Comparison of ENCODE assay signal across 8 mouse cellular contexts in genomic region chr11:103362054-103362432, GRCm38 (mm10). TPM values are rescaled to one million over a fixed set of nuclear protein-coding genes. Genes with fewer than 3 reads are reported as not detected.
DNase-seq lines count a peak whose midpoint lies in the region; ATAC-seq and TF ChIP-seq lines count a peak whose summit lies in the region.

No protein-coding gene starts in this region.

- H3K4me1 ChIP-seq in thymus, adult 2 months (replicated peaks; ENCODE audit: control insufficient read depth, insufficient read depth, low read length): peaks cover 37% of the 10 kb centered on the region
- H3K4me1 ChIP-seq in heart, embryonic 10.5 days: peaks cover 58% of the 10 kb centered on the region
- H3K4me1 ChIP-seq in limb, embryonic 11.5 days (ENCODE audit: control insufficient read depth, insufficient read depth, low read length): peaks cover 16% of the 10 kb centered on the region
- peaks cover 20% of the 10 kb centered on the region for H3K4me1 ChIP-seq in midbrain, embryonic 11.5 days (ENCODE audit: control insufficient read depth, insufficient read depth, low read length)

- H3K4me2 ChIP-seq in limb, embryonic 11.5 days (ENCODE audit: low read depth, severe bottlenecking): peak overlapping the region; percentile 74; the same call in 1 of the 2 replicates
- H3K4me2 ChIP-seq in midbrain, embryonic 11.5 days: peak overlapping the region; percentile 57

- no peak overlapping the region for H3K27ac ChIP-seq in thymus, adult 2 months (ENCODE audit: control insufficient read depth, insufficient read depth, low read length)
- H3K27ac ChIP-seq in heart, embryonic 10.5 days: 0 out of 2 replicates have a peak overlapping the region, but pooled peaks have one; percentile 85
- H3K27ac ChIP-seq in limb, embryonic 11.5 days (replicated peaks; ENCODE audit: low read depth, low read length): no peak overlapping the region
- no peak overlapping the region for H3K27ac ChIP-seq in midbrain, embryonic 11.5 days (ENCODE audit: low read depth, low read length)

- no peaks in the 10 kb centered on the region for H3K9me3 ChIP-seq in heart, embryonic 10.5 days
- H3K9me3 ChIP-seq in limb, embryonic 11.5 days (ENCODE audit: control insufficient read depth, low read length): no peaks in the 10 kb centered on the region
- H3K9me3 ChIP-seq in midbrain, embryonic 11.5 days (ENCODE audit: control insufficient read depth, low read length): no peaks in the 10 kb centered on the region

- TF ChIP-seq POLR2A in thymus, adult 2 months (IDR thresholded peaks at IDR 0.05; ENCODE audit: control insufficient read depth, extremely low read depth, insufficient read depth, low read length, poor library complexity): no peak

- no peak overlapping the region for H3K9ac ChIP-seq in limb, embryonic 11.5 days (ENCODE audit: low read length)
- peak overlapping the region; percentile 1; the same call in 1 of the 2 replicates for H3K9ac ChIP-seq in midbrain, embryonic 11.5 days (ENCODE audit: low read length)

- DNase-seq in thymus, adult 2 months: no peak
- DNase-seq in thymus, postnatal 0 days (ENCODE audit: low spot score): no peak
- DNase-seq in heart, embryonic 10.5 days (ENCODE audit: low spot score): no peak
- DNase-seq in limb, embryonic 11.5 days (ENCODE audit: low spot score): peak; percentile 44
- DNase-seq in midbrain, embryonic 11.5 days (ENCODE audit: low spot score, missing footprints): peak; percentile 91
- DNase-seq in layer of hippocampus, adult 9-10 months (ENCODE audit: low spot score): no peak
- DNase-seq in MN1 (ENCODE audit: low spot score): no peak

- no peak for TF ChIP-seq CTCF in thymus, adult 2 months (IDR thresholded peaks at IDR 0.05; ENCODE audit: borderline replicate concordance, control insufficient read depth, extremely low read depth, insufficient read depth, low read length, poor library complexity)

- peaks cover 15% of the 10 kb centered on the region; the same call in 1 of the 2 replicates for H3K27me3 ChIP-seq in thymus, adult 2 months (ENCODE audit: control insufficient read depth, insufficient read depth, low read length)
- H3K27me3 ChIP-seq in heart, embryonic 10.5 days (ENCODE audit: insufficient read depth, poor library complexity, severe bottlenecking): peaks cover 91% of the 10 kb centered on the region
- peaks cover 62% of the 10 kb centered on the region for H3K27me3 ChIP-seq in limb, embryonic 11.5 days (ENCODE audit: control insufficient read depth, insufficient read depth, low read length)
- H3K27me3 ChIP-seq in midbrain, embryonic 11.5 days (ENCODE audit: control insufficient read depth, insufficient read depth, low read length): peaks cover 56% of the 10 kb centered on the region

- no peak for ATAC-seq in limb, embryonic 11.5 days (ENCODE audit: insufficient number of reproducible peaks, low FRiP score, low TSS enrichment, low read depth)
- ATAC-seq in midbrain, embryonic 11.5 days (ENCODE audit: low FRiP score): no peak
- ATAC-seq in megakaryocyte-erythroid progenitor cell, adult 5-6 weeks (replicated peaks; ENCODE audit: low FRiP score, low TSS enrichment, poor library complexity, severe bottlenecking): no peak

- WGBS in thymus, adult 2 months: 18% methylated on average over 13 of the region's 13 CpGs
- whole genome bisulfite sequencing in heart, embryonic 10.5 days: 3% methylated on average over 13 of the region's 13 CpGs
- WGBS in limb, embryonic 11.5 days: 0% methylated on average over 13 of the region's 13 CpGs
- WGBS in midbrain, embryonic 11.5 days: 1% methylated on average over 13 of the region's 13 CpGs

- H3K4me3 ChIP-seq in thymus, adult 2 months (ENCODE audit: control insufficient read depth, insufficient read depth, low read length): peak overlapping the region; percentile 52
- peak overlapping the region; percentile 68 for H3K4me3 ChIP-seq in heart, embryonic 10.5 days
- peak overlapping the region; percentile 35; the same call in 1 of the 2 replicates for H3K4me3 ChIP-seq in limb, embryonic 11.5 days (ENCODE audit: low read depth, low read length)
- no peak overlapping the region for H3K4me3 ChIP-seq in midbrain, embryonic 11.5 days (ENCODE audit: low read depth, low read length)

- H3K36me3 ChIP-seq in thymus, adult 2 months (ENCODE audit: control insufficient read depth, insufficient read depth, low read length): no peaks in the 10 kb centered on the region
- peaks cover 14% of the 10 kb centered on the region for H3K36me3 ChIP-seq in heart, embryonic 10.5 days
- H3K36me3 ChIP-seq in limb, embryonic 11.5 days (ENCODE audit: control insufficient read depth, insufficient read depth, low read length): no peaks in the 10 kb centered on the region
- no peaks in the 10 kb centered on the region for H3K36me3 ChIP-seq in midbrain, embryonic 11.5 days (ENCODE audit: control insufficient read depth, insufficient read depth, low read length)

RNA-seq across cellular contexts. Expression of gene Arhgap27, which starts 1.4 kb away (rescaled TPM):
- 124 and 125 TPM in 2 replicates for polyA plus RNA-seq in thymus, adult 2 months (2012; rRNA removed)
- 20.0 and 20.4 TPM in 2 replicates for polyA plus RNA-seq in thymus, postnatal 0 days (2015; fragmentation: Nextera tagmentation; extraction: Ambion mirVana)
- polyA plus RNA-seq in heart, embryonic 10.5 days (2016; fragmentation: Nextera tagmentation; extraction: Ambion mirVana): 5.7 and 6.0 TPM in 2 replicates
- polyA plus RNA-seq in limb, embryonic 11.5 days (2014; fragmentation: Nextera tagmentation; extraction: Ambion mirVana): 4.7 TPM in 2 replicates
- 2.4 and 2.8 TPM in 2 replicates for polyA plus RNA-seq in midbrain, embryonic 11.5 days (2014; fragmentation: Nextera tagmentation; extraction: Ambion mirVana)
- 1.4 and 3.3 TPM in 2 replicates for total RNA-seq in megakaryocyte-erythroid progenitor cell, adult 5-6 weeks (2014; fragmentation: Nextera tagmentation)
- 2.1 and 11.1 TPM in 2 replicates for total RNA-seq in megakaryocyte-erythroid progenitor cell, adult 5-6 weeks (2017)

RNA-seq across cellular contexts. Expression of gene Plekhm1, which starts 50.4 kb away (rescaled TPM):
- polyA plus RNA-seq in thymus, adult 2 months (2012; rRNA removed): 43.6 and 46.4 TPM in 2 replicates
- polyA plus RNA-seq in thymus, postnatal 0 days (2015; fragmentation: Nextera tagmentation; extraction: Ambion mirVana): 7.5 and 7.9 TPM in 2 replicates
- 6.7 and 6.9 TPM in 2 replicates for polyA plus RNA-seq in heart, embryonic 10.5 days (2016; fragmentation: Nextera tagmentation; extraction: Ambion mirVana)
- 7.9 and 8.9 TPM in 2 replicates for polyA plus RNA-seq in limb, embryonic 11.5 days (2014; fragmentation: Nextera tagmentation; extraction: Ambion mirVana)
- polyA plus RNA-seq in midbrain, embryonic 11.5 days (2014; fragmentation: Nextera tagmentation; extraction: Ambion mirVana): 6.4 and 7.6 TPM in 2 replicates
- total RNA-seq in megakaryocyte-erythroid progenitor cell, adult 5-6 weeks (2014; fragmentation: Nextera tagmentation): 12.5 and 16.3 TPM in 2 replicates
- 2.2 and 2.7 TPM in 2 replicates for total RNA-seq in megakaryocyte-erythroid progenitor cell, adult 5-6 weeks (2017)

Comparison
In these comparisons a context has a peak if more than half of its experiments do, and no peak if none do; other contexts are left out.
1. DNase-seq: peak in limb, embryonic 11.5 days (single experiment) and midbrain, embryonic 11.5 days (single experiment); none in thymus, adult 2 months (single experiment), thymus, postnatal 0 days (single experiment), heart, embryonic 10.5 days (single experiment), layer of hippocampus, adult 9-10 months (single experiment) and MN1 (single experiment).